Mouse (Mus musculus) MN1 (cell line): ENCODE results near the gene Olfr766-ps1.
"Not testable (repeated sequence)": the region's sequence is repeated elsewhere in the genome, so short reads cannot be mapped to it uniquely, and the experiment has no call there.

Experiments
- DNase-seq: peaks from one replicate; pipeline ENCODE4 v3.0.0-alpha.2; 2016; ENCODE audit warnings: low spot score

Olfr766-ps1 gene

DNA sequence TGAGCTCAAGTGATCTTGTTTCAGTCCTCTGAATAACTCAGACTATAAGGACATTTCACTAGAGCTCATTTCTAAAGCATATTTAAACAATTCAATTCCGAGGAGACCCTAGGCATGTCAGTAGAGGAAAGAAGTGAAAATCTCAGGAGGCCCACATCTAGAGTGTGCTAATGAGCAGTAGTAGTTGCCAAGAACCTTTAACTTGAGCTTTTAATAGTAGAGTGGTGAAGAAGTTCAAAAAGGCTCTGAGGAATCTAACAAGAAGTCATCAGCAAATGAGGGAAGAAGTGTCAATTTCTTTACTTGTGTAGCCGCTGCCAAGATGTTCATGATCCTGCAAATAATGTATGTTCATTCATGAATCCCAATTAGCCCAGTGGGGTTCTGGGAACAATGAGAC lies at the start of gene Olfr766-ps1:
Olfr766-ps1 (minus strand) TSS at position 101 of the 400 bp plus-strand sequence.
- DNase-seq, result no peak

DNA sequence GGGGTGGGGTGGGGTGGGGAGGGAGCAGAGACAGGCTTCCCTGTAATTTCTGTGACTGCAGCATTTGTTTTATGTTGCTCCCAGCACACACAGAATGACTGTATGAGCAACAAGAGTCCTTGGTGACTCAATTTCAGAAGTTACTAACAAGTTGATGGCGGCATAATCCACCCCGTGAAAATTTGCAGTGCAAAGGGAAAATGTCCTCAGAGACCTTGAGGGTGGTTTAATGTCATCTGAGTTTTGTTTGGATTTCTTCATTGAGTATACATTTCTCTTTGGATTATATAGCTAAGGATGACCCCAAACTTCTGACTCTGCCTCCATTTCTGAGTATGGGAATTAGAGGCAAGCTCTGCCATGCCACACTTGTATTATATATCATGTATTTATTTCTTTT lies 49.0 kb upstream of the Olfr766-ps1 start, which contains the start of gene Olfr769:
Olfr769 (minus strand) TSS at position 101 of the 400 bp plus-strand sequence.
- no peak for DNase-seq

DNA sequence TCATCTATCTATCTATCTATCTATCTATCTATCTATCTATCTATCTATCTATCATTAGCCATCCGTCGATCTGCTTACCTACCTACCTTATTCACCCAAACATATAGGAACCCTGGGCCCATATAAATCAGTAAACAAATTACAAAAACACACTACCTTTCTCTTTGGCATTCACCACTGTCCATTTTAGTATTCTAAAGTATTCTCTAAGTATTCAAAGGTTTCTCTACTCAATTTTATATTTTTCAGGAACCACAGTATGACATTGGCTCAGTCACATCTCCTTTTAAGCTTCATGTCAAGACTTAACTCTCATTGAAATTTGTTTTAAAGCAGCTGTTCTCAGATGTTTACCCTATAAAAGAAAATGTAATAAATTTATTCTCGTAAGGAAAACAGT lies 46.4 kb upstream of the Olfr766-ps1 start:
- DNase-seq, result peak; percentile 26

DNA sequence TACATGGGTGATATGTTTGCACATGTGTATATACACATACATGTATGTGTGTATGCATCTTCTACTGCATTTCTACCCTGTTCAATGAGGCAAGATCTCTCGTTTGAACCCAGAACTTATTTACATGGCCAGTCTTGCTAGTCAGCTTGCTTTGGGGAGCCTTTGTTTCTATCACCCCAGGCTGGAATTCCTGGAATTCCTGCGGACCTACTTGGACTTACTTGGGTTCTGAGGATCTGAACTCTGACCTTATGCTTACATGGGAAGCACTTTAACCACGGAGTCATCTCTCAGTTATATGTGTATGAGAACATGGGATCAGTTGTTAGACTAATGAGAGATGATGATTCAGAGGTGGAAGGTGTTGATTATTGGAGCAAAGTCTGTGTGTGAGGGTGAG lies 32.5 kb upstream of the Olfr766-ps1 start:
- DNase-seq, result no peak

DNA sequence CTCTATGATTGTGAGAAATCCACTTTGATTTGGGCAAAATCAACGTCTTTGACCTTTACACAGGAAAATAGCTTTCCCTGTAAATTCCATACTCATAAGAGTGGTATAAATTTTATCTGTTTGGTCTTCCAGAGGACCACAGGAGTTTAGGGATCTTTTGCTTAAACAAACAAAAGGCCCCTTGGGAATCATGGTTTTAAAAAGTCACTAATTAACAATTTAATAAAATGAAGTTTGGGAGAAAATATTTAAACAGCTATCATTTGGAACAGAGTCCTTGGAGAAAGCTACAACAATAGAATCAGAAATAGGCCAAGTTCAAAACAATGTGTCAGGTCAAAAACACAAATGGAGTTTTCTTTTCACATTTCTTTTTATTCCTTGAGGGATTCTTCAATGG lies 30.5 kb upstream of the Olfr766-ps1 start, which contains the start of gene Olfr768:
Olfr768 (minus strand) TSS at position 101 of the 400 bp plus-strand sequence.
- no peak for DNase-seq

DNA sequence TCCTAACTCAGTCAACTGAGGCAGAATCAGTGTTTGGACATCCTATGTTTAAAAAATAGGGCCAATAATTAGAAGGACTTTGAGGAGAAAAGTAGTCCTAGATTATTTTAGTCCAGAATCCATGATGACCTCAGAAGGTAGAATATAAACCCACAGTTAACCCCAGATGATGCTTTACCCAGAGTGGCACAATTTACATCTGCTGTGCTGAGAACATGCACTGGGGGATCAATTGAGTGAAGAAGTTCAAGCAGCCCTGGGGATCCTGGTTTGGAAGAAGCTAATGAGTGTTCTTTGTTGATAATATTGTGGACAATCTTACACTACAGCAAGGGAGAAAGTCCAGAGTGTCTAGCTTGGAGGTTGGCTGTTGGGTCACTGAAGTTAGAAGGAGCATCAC lies 14.0 kb upstream of the Olfr766-ps1 start, which contains the start of gene Olfr767:
Olfr767 (minus strand) TSS at position 101 of the 400 bp plus-strand sequence.
- DNase-seq, result not testable (repeated sequence)

DNA sequence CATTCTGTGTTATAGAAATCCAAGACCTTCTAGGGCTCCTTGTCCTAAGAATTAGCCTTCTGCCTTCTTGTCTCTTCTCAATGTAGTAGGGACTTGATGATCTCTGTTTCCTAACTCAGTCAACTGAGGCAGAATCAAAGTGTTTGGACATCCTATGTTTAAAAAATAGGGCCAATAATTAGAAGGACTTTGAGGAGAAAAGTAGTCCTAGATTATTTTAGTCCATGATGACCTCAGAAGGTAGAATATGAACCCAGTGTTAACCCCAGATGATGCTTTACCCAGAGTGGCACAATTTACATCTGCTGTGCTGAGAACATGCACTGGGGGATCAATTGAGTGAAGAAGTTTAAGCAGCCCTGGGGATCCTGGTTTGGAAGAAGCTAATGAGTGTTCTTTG lies 18.9 kb downstream of the Olfr766-ps1 start, which contains the start of gene Olfr765:
Olfr765 (minus strand) TSS at position 101 of the 400 bp plus-strand sequence.
- DNase-seq, result not testable (repeated sequence)

DNA sequence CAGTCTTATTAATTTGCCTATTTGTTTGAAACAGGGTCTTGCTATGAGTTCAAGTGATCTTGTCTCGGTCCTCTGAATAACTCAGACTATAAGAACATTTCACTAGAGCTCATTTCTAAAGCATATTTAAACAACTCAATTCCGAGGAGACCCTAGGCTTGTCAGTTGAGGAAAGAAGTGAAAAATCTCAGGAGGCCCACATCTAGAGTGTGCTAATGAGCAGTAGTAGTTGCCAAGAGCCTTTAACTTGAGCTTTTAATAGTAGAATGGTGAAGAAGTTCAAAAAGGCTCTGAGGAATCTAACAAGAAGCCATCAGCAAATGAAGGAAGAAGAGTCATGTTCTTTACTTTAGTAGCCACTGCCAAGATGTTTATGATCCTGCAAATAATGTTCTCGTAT lies 29.0 kb downstream of the Olfr766-ps1 start, which contains the start of gene Olfr764-ps1:
Olfr764-ps1 (minus strand) TSS at position 101 of the 400 bp plus-strand sequence.
- no peak for DNase-seq

DNA sequence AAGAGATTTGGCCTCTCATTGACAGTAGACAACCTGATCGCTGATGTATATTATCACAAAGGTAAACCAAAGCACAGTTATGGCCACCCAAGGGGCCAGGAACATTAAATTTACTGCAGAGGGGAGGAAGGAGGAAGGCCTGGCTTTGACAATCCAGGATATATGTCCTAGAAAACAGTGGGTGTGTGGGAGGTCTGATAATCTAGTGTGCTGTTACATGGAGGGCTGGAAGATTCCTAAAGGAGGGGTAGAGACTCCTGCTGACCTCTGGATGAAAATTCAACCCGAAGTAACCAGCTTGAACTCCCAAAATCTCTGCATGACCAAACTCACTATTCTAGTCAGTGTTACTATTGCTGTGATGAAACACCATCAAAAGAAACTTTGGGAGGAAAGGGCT lies 40.4 kb downstream of the Olfr766-ps1 start:
- no peak for DNase-seq

DNA sequence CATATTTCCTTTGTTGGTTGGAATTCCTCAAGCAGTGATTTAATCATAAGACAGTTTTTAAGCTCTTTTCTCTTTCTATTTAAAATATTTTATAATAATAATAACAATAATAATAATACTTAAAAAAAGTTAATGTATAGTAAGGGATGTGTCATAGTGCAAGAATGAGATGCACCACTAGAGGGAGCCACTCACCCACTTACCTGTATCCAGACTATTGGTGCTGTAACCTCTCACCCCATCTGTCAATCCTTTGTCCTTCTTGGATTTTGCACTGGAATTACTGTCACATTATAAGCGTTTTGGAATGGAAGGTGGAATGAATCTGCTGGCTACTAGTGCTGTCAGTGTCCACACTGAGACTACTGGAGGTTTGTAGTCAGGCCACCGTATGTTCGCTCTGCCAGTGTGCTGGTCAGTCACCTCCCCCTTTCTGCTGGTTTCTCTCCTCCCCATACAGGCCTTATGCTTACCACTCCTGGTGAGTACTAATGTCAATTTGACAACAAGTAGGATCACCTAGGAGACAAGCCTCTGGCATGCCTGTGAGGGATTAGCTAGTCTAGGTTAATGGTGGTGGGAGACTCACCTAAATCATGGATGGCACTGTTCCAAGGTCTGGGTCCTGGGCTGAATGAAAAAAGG lies 42.6 kb downstream of the Olfr766-ps1 start:
- DNase-seq, result peak; percentile 37

DNA sequence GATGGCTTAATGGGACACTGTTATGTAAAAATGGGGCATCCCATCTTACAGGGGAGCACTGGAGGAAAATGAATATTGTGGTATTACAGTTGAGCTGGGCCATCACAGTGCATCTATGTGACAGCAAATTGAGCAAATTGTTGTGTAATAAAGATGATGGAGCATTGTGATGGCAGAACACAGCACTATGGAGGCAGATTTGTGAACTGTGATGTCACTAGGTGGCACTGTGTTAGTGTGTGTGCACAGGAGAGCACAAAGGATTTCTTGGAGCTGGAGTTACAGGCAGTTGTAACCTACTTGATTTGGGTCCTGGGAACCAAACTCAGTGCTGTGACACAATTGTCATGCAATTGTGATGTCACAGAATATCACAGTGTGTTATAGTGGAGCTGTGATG lies 45.5 kb downstream of the Olfr766-ps1 start:
- DNase-seq, result no peak

DNA sequence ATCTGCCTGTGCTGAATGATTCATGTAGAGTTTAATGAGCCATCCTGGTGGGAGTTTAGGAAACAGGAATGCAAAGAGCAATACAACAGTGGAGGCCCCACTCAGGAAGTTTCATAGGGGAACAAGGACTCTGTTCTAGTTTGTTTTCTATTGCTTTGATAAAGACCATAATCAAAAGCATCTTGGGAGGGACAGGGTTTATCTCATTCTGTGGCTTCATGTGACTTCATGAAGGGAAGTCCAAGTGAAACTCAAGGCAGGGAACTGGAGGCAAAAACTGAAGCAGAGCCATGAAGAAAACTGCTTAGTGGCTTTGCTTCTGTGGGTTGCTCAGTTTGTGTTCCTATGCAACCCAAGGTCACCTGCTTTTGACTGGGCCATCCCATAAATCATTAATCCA lies 54.3 kb downstream of the Olfr766-ps1 start:
- DNase-seq, result no peak
